Mouse (Mus musculus) heart, adult 2 months (tissue): Measurements from ENCODE around the gene Sdk2.

Experiments used
- EP300 ChIP-seq: fragments of 200-500 bp; IDR thresholded peaks from 2 replicates; pipeline ENCODE4 v1.6.1; 2011; ENCODE audit warnings: low read depth, low read length, control low read depth; ENCODE audit not compliant: insufficient read depth
- POLR2A ChIP-seq: fragments of 200-500 bp; IDR thresholded peaks from 2 replicates; pipeline ENCODE4 v1.6.1; 2011; ENCODE audit warnings: mild to moderate bottlenecking, low read depth, low read length, control low read depth; ENCODE audit not compliant: insufficient read depth

- TF ChIP-seq EP300 (no peak), POLR2A (no peak)
These were observed 91.8 kb downstream of the Sdk2 start for GRCm38 (mm10) chr11:113974876-113975666.
